Mouse (Mus musculus) mouse trophoblast stem cell (cell line): ENCODE data around the gene Xrcc1.
"Not testable (repeated sequence)": the region's sequence is repeated elsewhere in the genome, so short reads cannot be mapped to it uniquely, and the experiment has no call there.

ENCODE experiments used
- in situ Hi-C, 2 experiments: fragments of 300-500 bp; cut with MseI, MboI; formaldehyde crosslinking; loops; 2 replicates in 1 of 2; 3 replicates in 1 of 2; pipeline ENCODE4 v1.15.1; 2025

Gene Xrcc1

DNA sequence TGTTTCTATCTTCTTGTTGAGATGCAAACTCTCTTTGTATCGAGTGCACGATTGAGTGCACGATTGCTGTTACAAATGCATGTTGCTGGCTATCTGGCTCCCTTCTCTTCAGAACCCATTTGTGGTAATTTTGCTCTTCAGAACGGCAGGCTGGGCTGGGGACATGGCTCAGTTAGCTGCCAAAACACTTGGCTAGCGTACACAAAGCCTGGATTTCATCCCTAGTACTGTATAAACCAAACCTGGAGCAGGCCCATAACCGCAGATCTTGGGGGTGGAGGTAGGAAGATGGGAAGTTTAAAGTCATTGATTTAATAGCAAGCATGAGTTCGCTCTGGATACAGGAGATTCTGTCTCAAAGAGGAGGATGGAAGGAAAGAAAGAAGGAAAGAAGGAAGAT is 59.5 kb downstream of the Xrcc1 start:
- in situ Hi-C loops: no loop called here

DNA sequence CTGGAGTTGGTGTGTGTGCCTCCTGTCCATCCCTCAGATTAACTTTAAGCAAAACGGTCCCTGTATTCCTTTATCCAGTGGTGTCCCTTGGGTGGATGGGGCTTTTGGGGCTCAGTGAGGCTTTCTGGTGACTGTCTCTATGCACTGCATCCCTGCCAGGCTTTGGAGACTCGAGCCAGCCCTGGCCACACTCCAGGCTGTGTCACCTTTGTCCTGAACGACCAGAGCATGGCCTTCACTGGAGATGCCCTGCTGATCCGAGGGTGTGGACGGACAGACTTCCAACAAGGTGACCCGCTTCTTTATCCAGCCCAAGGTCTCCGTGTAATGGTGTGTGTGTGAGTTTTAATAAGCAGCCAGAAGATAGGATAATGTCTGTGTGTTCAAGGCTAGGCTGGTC is 60.0 kb downstream of the Xrcc1 start:
- in situ Hi-C loops: no loop called here

DNA sequence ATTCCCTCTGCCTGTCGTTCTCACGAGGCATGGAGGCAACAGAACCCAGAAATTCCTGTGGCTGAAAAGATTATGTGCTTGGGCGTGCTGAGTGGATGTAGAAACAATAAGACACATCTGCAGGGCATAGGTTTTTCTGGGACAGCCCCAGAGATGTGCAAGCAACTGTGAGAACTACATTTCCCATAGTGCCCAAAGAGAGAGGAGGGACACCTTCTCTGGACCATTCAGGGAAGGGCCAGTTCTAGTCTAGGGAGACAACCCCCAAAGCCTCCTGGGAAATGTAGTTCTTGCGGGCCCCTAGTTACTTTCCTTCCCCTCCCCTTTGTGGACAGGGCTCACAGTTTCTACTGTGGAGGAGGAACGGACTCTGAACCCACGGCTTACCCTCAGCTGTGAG is 61.9 kb downstream of the Xrcc1 start:
- in situ Hi-C loops: no loop called here

DNA sequence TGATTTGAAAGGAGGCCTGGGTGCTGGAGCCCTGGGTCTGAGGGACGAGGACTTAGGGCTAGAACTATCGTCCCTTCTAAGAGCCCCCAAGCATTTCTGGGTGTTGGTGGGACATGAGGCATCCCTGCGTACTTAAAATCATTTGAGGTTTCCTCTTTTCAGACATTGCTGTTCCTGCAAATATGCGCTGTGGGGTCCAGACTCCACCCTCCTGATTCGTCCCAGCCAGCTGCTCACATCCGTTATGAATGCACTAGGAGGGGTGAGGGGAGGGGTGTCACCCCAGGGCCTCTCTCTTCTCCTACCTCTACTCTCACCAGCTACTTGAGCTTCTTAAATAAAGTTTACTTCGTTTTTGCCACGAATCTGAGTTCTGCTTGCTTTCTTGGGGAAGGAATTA is 62.5 kb downstream of the Xrcc1 start:
- in situ Hi-C loops: no loop called here

DNA sequence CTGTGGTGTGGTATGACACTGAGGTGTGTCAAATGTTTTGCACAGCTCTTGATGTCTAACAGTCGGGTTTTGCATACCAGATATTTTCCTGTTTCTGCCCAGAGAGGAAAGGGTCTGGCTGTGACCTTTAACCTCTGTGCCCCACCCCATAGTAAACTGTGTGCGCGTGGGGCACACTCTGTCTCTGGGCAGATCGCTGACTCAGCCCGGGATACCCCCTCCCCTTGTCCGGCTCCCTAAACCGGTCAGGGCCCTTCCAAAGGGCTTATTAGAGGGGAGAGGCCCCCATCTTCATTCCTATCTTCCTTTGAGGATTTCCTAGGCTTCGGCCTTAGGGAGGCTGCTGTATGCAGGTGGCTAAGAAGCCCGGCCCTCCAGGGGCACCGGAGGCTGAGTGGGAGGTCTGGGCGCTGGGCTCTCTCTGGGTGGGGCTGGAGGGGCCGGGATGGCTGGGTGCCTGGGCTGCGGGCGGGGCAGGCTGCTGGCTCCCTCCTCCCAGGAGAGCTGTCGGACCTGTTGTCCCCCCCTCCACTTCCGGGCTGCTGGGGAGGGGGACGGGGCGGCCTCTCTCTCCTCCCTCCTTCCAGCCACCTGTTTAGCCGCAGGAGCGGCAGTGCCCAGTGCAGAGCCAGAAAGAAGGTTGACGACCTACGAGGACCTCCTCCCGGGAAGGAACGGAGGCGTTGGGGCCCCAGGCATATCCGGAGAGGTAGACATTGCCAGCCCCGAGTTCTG is 64.2 kb downstream of the Xrcc1 start, which contains the start of gene Phldb3:
Gene Phldb3 (plus strand): TSS at position 620 of the 735 bp plus-strand sequence.
- in situ Hi-C loops: no loop called here

DNA sequence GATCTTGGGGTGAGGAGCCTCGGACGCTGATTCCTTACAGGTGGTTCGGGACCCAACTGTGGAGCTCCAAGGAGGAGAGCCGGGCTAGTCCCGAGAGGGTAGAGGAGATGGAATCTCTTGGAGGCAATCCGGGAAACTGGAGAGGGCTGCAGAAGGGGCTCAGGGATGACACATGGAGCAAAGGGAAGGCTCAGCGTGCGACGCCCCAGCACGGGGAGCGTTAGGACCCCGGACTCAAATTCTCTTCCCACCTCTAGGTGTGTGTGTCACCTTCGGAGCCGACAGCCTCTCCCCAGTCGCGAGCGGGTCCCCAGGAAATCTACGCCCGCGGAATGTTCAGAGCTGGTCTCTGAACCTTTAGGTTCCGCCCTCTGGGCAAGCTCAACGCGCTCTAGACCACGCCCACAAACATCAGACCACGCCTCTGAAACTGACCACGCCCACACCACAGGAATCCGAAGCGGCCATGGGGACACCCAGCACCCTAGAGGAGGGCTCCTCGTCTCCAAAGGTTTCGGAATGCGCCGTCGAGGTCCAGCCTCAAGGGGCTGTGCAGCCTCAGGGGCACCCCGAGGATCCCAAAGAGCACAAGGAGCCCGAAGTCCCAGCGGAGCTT is 64.9 kb downstream of the Xrcc1 start:
- in situ Hi-C loops: no loop called here

DNA sequence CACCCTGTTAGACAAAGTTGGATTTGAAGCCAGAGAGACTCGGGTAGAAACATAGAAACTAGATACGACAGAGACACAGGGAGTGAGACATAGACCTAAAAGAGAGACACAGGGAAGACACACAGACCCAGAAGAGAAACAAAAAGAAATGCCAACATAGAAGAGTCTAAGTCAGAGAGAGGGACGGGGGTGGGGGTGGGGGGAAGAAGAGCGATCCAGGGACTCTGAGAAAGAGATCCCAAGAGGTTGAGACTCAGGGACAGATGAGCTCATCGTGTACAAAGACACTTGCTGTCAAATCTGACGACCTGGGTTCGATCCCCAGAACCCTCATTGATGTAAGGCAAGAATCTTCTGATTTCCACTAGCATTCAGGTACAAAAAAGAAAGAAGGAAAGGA is 65.6 kb downstream of the Xrcc1 start:
- in situ Hi-C loops: no loop called here

DNA sequence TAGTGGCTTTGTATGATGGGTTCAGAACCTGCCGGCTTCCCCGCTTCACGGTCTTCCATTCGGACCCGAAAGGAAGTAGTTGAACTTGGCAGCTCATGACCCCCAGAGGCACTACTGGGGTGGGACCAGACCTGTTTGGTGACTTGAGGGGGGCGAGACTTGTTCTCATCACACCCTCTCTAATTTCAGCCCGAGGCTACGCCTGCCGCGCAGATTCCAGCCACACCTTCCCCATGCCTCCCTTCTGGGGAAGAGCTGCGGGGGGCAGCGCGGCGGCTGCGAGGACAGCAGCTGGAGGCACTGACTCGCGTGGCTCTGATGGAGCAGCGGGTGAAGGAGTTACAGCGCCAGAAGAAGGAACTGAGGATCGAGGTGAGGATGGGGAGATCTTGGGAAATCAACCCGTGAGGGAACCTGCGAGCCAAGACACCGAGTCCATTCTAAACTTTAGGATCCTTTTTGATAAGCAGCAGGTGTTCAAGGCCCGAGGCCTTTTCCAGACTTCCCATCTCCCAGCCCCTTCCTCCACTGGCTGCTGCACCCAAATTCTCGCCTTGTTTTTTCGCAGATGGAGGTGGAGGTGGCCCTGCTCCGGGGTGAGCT is 66.3 kb downstream of the Xrcc1 start:
- in situ Hi-C loops: no loop called here

DNA sequence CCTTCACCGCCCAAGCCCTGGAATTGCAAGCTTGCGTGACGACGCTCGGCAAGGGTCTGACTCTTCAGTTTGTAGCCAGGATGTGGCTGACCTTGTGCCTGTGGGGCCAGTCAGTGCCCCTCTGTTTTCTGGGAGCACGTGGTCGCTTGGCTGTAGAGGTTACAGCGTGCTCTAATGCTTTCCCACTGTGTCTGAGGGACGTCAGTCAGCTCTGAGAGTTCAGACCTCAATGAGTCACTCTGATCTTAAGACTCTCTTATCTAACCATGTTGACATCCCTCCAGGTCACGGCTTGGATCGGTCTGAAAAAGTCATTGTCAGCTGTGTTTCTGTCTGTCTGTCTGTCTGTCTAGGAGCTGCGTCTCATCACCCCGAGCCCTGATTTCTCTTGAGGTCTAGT is 68.7 kb downstream of the Xrcc1 start:
- in situ Hi-C loops: no loop called here

DNA sequence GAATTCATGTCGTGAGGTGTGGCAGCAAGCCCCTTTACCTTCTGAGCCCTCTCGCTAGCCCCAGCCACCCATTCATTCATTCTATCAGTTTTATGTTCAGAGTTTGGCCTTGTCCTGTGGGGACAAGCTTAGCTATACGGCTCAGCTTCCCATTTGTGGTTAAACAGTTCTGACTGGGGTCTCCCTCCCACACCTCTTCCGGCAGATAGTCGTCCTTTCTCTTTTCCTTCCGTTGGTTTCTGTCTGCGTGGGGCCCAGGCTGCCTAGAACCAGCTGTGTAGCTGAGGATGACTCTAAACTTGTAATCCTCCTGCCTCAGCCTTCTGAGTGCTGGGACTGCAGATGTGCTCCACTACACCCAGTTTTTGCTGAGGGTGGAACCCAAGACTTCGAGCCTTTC is 71.7 kb downstream of the Xrcc1 start:
- in situ Hi-C loops: no loop called here

DNA sequence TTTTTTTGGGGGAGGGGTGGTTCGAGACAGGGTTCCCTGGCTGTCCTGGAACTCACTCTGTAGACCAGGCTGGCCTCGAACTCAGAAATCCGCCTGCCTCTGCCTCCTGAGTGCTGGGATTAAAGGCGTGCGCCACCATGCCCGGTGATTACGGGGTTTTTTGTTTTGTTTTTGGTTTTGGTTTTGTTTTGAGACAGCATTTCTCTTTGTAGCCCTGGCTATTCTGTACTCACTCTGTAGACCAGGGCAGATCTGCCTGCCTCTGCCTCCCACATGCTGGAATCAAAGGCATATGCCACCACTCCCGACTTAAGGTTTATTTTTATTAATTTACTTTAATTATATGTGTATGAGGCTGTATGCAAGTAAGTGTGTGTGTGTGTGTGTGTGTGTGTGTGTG is 72.3 kb downstream of the Xrcc1 start:
- in situ Hi-C loops: not testable (repeated sequence)

DNA sequence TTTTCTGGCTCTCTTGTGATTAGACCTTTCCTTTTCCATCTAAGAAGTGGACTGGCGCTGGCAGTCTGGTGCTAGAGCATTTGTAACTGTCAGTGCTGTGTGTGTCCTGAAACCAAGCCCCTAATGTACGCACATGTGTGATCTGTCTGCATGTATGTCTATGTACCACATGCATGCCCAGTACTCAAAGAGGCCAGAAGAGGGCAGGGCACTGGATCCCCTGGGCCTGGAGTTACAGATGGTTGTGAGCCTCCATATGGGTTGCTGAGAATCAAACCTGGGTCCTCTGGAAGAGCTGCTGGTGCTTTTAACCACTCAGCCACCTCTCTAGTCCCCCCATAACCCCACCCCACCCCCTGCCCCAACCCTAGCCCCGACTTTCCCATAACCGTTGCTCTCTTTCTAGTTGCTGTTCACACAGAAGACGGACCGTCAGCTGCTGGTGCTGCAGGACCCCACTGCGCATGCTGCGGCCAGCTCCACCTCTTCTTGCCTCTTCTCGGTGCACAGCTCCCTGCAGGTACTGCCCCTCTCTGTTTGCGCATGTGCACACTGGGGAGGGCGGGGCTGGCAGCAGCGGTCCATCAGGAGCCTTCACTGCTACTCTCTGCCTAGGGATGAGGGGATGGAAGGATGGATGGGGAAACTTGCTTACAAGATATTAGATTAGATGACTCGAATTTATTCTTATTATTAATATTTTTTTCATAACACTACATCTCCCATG is 73.7 kb downstream of the Xrcc1 start:
- in situ Hi-C loops: no loop called here

DNA sequence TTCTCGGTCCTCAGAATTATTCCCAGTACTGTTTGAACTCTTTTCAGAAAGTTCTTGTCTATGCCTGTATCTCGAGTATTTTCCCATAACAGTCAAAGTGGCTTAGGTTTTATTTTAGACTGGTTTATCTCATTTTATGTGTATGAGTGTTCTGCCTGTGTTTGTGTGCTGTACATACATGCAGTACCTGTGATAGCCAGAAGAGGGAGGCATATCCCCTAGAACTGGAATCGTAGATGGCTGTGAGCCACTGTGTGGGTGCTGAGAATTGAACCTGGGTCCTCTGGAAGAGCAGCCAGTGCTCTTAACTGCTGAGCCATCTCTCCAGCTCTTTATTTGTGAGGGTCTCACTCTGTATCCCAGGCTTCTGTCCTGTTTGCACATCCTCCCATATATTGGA is 75.1 kb downstream of the Xrcc1 start:
- in situ Hi-C loops: no loop called here

DNA sequence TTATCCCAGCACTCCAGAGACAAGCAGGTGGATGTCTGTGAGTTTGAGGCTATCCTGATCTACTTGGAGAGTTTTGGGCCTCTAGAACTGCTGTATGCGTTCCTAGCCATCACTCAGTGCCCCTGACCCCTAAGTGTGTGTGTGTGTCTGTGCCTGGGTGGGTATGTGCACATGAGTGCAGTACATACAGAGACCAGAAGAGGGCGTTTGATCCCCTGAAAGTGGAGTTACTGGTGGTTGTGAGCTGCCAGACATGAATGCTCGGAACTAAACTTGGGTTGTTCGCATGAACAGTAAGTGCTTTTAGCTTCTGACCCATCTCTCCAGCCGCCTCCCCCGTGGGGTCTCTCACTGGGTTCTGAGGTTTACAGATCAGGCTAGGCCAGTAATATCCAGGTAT is 76.9 kb downstream of the Xrcc1 start:
- in situ Hi-C loops: no loop called here
